Mouse (Mus musculus) megakaryocyte, embryonic 14.5 days (primary cell): ENCODE results near the gene Ranbp3l.

Experiments
- FLI1 ChIP-seq: IDR thresholded peaks from 2 replicates; pipeline ENCODE4 v1.6.1; 2012; ENCODE audit warnings: low read length, inconsistent platforms, mixed read lengths
- GATA1 ChIP-seq: IDR thresholded peaks from 3 replicates; pipeline ENCODE4 v1.6.1; 2012; ENCODE audit warnings: mixed read lengths, low read length, inconsistent platforms, borderline replicate concordance

- TF ChIP-seq GATA1 (no peak), FLI1 (no peak)
These were observed 126.6 kb downstream of the Ranbp3l start for GRCm38 (mm10) chr15:9094366-9094750.
